Mouse (Mus musculus) ES-Bruce4 (cell line): ENCODE data around the gene Smarca5.

Source experiments
- EP300 ChIP-seq: IDR thresholded peaks from 2 replicates; pipeline ENCODE4 v1.6.1; 2011; ENCODE audit warnings: low read depth, low read length; ENCODE audit not compliant: insufficient read depth
- POLR2A ChIP-seq: IDR thresholded peaks from one replicate; pipeline ENCODE4 v1.8.1; 2011; ENCODE audit warnings: low read length; ENCODE audit not compliant: insufficient read depth

- no peak for TF ChIP-seq EP300
- TF ChIP-seq POLR2A, result no peak
Measured at GRCm38 (mm10) chr8:80749091-80749490, 9.8 kb upstream of the Smarca5 start.
